Mouse (Mus musculus) gonadal fat pad, adult 2 months (tissue): ENCODE results near the gene Gne. TPM values are rescaled to one million over a fixed set of nuclear protein-coding genes. Genes with fewer than 3 reads are reported as not detected.

ENCODE experiments used
- polyA plus RNA-seq: library from polyadenylated mRNA; depleted of rRNA; stranded (reverse); fragments of >200 nt; gene quantifications from 2 replicates; pipeline ENCODE4 v1.2.3, GENCODE M21; 2012; rRNA removed

Gne gene
- polyA plus RNA-seq, 1 experiment: 58.9 TPM

Other genes with a start within 250 kb of the Gne start
- not detected in 2 replicates for gene Olfr157, start 244.0 kb downstream of the Gne start, polyA plus RNA-seq
- gene Olfr155, start 232.6 kb downstream of the Gne start, polyA plus RNA-seq: not detected in 2 replicates
- 16.0 and 17.6 TPM in 2 replicates for gene Reck, start 208.6 kb downstream of the Gne start, polyA plus RNA-seq
- 8.4 and 10.2 TPM in 2 replicates for gene Glipr2, start 126.8 kb downstream of the Gne start, polyA plus RNA-seq
- 0.68 and 0.84 TPM in 2 replicates for gene Ccin, start 100.7 kb downstream of the Gne start, polyA plus RNA-seq
- gene Clta, start 79.7 kb downstream of the Gne start, polyA plus RNA-seq: 156 and 199 TPM in 2 replicates
- gene Rnf38, start 149.6 kb upstream of the Gne start, polyA plus RNA-seq: 124 and 147 TPM in 2 replicates
- gene Melk, start 216.7 kb upstream of the Gne start, polyA plus RNA-seq: 0.38 and 0.62 TPM in 2 replicates